Mouse (Mus musculus) fibroblast of lung, adult 2 months (primary cell): ENCODE measurements around the gene Gm3286.
"Not testable (repeated sequence)": the region's sequence is repeated elsewhere in the genome, so short reads cannot be mapped to it uniquely, and the experiment has no call there.

Experiments
- DNase-seq: peaks from one replicate; pipeline ENCODE4 v3.0.0-alpha.2; 2011; ENCODE audit warnings: low read depth

Gene Gm3286

DNA sequence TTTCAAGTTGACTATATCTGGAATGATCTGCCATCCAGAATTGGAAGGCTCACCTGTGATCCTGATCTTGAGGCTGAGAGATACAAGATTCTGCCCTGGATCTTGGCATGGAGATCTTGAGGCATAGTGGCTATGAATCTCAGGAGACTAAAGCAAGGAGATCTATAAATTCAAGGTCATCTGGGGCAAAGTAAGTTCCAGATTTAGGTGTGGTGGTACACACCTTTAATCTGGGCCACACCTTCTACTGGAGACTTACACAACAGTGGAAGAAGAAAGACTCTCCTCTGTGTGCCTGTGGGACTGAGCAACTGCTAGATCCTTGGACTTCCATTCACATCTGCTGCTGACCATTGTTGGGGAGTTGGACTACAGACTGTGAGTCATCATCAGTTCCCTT, at the start of gene Gm3286:
Gene Gm3286, plus strand, starts transcription at position 301 of the 400 bp plus-strand sequence.
- not testable (repeated sequence) for DNase-seq
